Mouse (Mus musculus): ENCODE data around the gene Spen.

Gene Spen

DNA sequence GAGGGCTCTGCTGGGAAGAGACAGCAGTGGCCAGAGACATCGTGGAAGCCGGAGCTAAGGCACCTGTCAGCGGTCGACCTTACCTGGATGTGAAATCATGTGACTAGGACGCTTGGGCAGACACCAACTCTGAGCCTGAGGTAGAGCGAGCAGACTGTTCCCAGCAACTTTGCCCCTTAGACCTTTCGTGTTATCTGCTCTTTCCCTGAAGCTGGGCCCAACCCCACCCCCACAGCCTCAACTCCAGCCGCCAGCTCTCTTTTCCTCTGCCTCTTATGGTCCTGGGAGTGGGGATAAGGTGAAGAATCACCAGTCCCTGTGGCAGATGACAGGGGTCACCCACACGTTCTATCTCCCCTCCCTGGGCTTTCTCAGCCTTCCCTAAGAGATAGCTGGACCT lies 117.5 kb downstream of the Spen start:
- DNase-seq (ENCODE audit: low read depth) = no peak

DNA sequence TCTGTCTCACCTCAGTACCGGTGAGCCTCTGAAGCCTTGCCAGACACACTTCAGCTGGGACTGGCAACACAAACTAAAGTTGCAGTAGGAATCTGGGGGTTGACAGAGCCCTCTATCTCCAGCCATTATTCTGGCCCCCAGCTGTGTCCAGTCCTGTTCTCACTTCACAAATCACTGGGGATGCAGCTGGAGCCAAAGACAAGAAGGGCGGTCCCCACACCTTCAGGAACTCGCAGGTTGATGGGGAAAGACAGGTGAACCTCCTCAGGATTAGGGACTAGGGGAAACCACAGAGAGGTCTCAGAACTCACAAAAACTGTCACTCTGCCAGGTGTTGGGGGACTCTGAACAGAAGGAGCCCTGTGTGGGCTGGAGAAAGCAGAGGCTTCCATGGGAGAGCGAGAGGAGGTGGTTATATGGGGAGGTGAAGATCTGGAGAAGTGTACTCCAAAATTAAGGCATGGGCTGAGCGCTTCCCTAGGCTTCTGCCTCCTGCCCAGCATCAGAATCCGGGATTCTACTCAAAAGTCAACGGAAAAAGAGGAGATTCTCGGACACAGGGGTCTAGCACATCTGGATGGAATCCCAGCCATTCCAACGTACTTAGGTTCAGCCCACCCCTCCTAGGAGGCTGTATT lies 118.1 kb downstream of the Spen start, which contains the start of gene Hspb7:
Gene Hspb7 (plus strand): TSS at position 588 of the 638 bp plus-strand sequence.
- DNase-seq (ENCODE audit: low read depth) = no peak

DNA sequence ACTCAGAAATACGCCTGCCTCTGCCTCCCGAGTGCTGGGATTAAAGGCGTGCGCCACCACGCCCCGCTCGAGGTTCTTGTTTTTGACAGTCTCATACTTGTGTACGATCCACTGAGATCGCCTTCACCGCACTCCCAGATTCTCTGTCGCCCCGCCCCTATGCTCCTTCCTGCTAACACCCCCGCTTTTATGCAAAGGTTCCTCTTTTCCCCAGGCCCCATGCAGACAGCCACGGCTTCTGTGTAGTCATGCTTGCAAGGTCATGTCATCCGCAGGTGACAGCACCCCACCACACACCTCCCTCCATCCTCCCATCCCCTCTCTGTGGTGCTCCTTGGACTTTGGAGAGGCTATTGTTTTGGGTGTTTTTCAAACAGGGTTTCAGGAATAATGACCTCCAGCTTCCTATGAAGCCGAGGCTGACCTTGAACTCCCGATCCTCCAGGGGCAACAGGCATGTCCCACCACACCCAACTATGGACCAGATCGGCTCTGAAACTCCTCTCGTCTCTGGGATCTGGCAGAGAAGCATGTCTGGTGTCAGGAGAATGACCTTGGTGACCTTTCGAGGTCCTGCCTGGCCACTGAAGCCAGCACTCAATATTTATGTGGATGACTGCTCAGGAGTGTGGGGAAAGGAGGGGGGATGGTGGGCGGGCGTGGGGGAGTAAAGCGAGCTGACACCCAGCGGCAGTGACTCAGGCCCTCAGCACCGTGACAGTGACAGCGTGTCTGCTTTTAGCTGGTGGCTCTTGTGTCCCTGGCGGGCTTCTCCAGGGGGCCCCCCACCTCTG lies 118.8 kb downstream of the Spen start:
- no peak for DNase-seq (ENCODE audit: low read depth)
